8 mouse cellular contexts compared by ENCODE assay signal in genomic region chr6:120174602-120175115, GRCm38 (mm10).
DNase-seq lines count a peak whose midpoint lies in the region; ATAC-seq and TF ChIP-seq lines count a peak whose summit lies in the region.

No protein-coding gene starts in this region.

- no peaks in the 10 kb centered on the region for H3K27me3 ChIP-seq in kidney, embryonic 14.5 days (ENCODE audit: control insufficient read depth, insufficient read depth, low read length)
- H3K27me3 ChIP-seq in erythroblast, embryonic 14.5 days (ENCODE audit: control insufficient read depth), result peaks cover 18% of the 10 kb centered on the region
- no peaks in the 10 kb centered on the region for H3K27me3 ChIP-seq in small intestine, adult 2 months (ENCODE audit: control insufficient read depth, insufficient read depth, low read length)
- no peaks in the 10 kb centered on the region for H3K27me3 ChIP-seq in forebrain, embryonic 15.5 days

- WGBS in kidney, embryonic 14.5 days, result 58% methylated on average over 7 of the region's 7 CpGs
- 23% methylated on average over 7 of the region's 7 CpGs for WGBS in small intestine, adult 2 months
- WGBS in forebrain, embryonic 15.5 days, result 76% methylated on average over 7 of the region's 7 CpGs

- H3K36me3 ChIP-seq in kidney, embryonic 14.5 days (ENCODE audit: control insufficient read depth, insufficient read depth, low read length), result no peaks in the 10 kb centered on the region
- H3K36me3 ChIP-seq in erythroblast, embryonic 14.5 days (ENCODE audit: control insufficient read depth), result peaks cover 22% of the 10 kb centered on the region
- no peaks in the 10 kb centered on the region for H3K36me3 ChIP-seq in small intestine, adult 2 months (ENCODE audit: control insufficient read depth, insufficient read depth, low read length)
- H3K36me3 ChIP-seq in forebrain, embryonic 15.5 days, result no peaks in the 10 kb centered on the region

- H3K4me2 ChIP-seq in kidney, embryonic 14.5 days (replicated peaks; ENCODE audit: low read depth, low read length), result no peak overlapping the region
- no peak overlapping the region for H3K4me2 ChIP-seq in forebrain, embryonic 15.5 days (replicated peaks)

- H3K27ac ChIP-seq in kidney, embryonic 14.5 days (ENCODE audit: low read depth, low read length), result peak overlapping the region; percentile 37; the same call in 1 of the 2 replicates
- H3K27ac ChIP-seq in small intestine, adult 2 months (ENCODE audit: insufficient read depth, low read depth, low read length), result peak overlapping the region; percentile 71
- no peak overlapping the region for H3K27ac ChIP-seq in forebrain, embryonic 15.5 days (replicated peaks)

- TF ChIP-seq CTCF in small intestine, adult 2 months (IDR thresholded peaks at IDR 0.05; ENCODE audit: extremely low read depth, insufficient read length, insufficient replicate concordance, low read depth, low read length), result no peak

- H3K4me1 ChIP-seq in kidney, embryonic 14.5 days (ENCODE audit: control insufficient read depth, insufficient read depth, low read length), result no peaks in the 10 kb centered on the region
- H3K4me1 ChIP-seq in erythroblast, embryonic 14.5 days (ENCODE audit: control insufficient read depth), result peaks cover 86% of the 10 kb centered on the region
- peaks cover 14% of the 10 kb centered on the region for H3K4me1 ChIP-seq in small intestine, adult 2 months (ENCODE audit: control insufficient read depth, insufficient read depth, insufficient read length, low read length)
- H3K4me1 ChIP-seq in forebrain, embryonic 15.5 days, result no peaks in the 10 kb centered on the region

- H3K4me3 ChIP-seq in kidney, embryonic 14.5 days (ENCODE audit: low read length), result no peak overlapping the region
- H3K4me3 ChIP-seq in erythroblast, embryonic 14.5 days (replicated peaks), result peak overlapping the region; percentile 58
- H3K4me3 ChIP-seq in small intestine, adult 2 months (ENCODE audit: low read depth, low read length), result no peak overlapping the region
- H3K4me3 ChIP-seq in forebrain, embryonic 15.5 days, result no peak overlapping the region

- no peaks in the 10 kb centered on the region for H3K9me3 ChIP-seq in kidney, embryonic 14.5 days (ENCODE audit: control insufficient read depth, low read length)
- H3K9me3 ChIP-seq in erythroblast, embryonic 14.5 days (ENCODE audit: control insufficient read depth, low read length), result no peaks in the 10 kb centered on the region
- H3K9me3 ChIP-seq in forebrain, embryonic 15.5 days, result no peaks in the 10 kb centered on the region

- DNase-seq in kidney, adult 11 months, result no peak
- no peak for DNase-seq in cerebellum, postnatal 25 days

- no peak for ATAC-seq in kidney, embryonic 14.5 days (ENCODE audit: low FRiP score, low TSS enrichment)
- ATAC-seq in hematopoietic stem cell, adult 5-6 weeks (replicated peaks in 1 of 2; ENCODE audit: insufficient read depth in 1 of 2, low FRiP score in 2 of 2, low TSS enrichment in 1 of 2, low read depth in 1 of 2, poor library complexity in 2 of 2, severe bottlenecking in 2 of 2), result peak; percentile 46 to 65; a peak in 1 of 4 replicates
- no peak for ATAC-seq in inflammation-experienced regulatory T-cells, adult 6 months
- no peak for ATAC-seq in forebrain, embryonic 15.5 days (replicated peaks)

- no peak for TF ChIP-seq POLR2A in small intestine, adult 2 months (IDR thresholded peaks at IDR 0.05; ENCODE audit: low read depth, low read length)

- no peak overlapping the region for H3K9ac ChIP-seq in kidney, embryonic 14.5 days (ENCODE audit: low read depth, low read length)
- no peak overlapping the region for H3K9ac ChIP-seq in forebrain, embryonic 15.5 days (replicated peaks)

Comparison
In these comparisons a context has a peak if more than half of its experiments do, and no peak if none do; other contexts are left out.
1. ATAC-seq: peak in hematopoietic stem cell, adult 5-6 weeks (2 of 2); none in kidney, embryonic 14.5 days (single experiment), inflammation-experienced regulatory T-cells, adult 6 months (single experiment) and forebrain, embryonic 15.5 days (single experiment).